Mouse (Mus musculus): Measurements from ENCODE around the gene Hddc3. TPM values are rescaled to one million over a fixed set of nuclear protein-coding genes. Genes with fewer than 3 reads are reported as not detected.
A peak's percentile ranks its signal among the peaks of the same experiment; 100 is the strongest.
"Not testable (repeated sequence)": the region's sequence is repeated elsewhere in the genome, so short reads cannot be mapped to it uniquely, and the experiment has no call there.

Gene Hddc3
- total RNA-seq (2014; fragmentation: Nextera tagmentation) = 13.2 and 17.8 TPM in 2 replicates
- total RNA-seq (2017) = 10.9 and 40.6 TPM in 2 replicates

- peak; percentile 67 for ATAC-seq (replicated peaks; ENCODE audit: low FRiP score, low TSS enrichment, poor library complexity, severe bottlenecking)
Measured at GRCm38 (mm10) chr7:80342858-80343257, at the start of gene Hddc3. TSS of gene Hddc3 (plus strand) at chr7:80343104.

- peak; percentile 98 for ATAC-seq (replicated peaks; ENCODE audit: low FRiP score, low TSS enrichment, poor library complexity, severe bottlenecking)
Measured at GRCm38 (mm10) chr7:80294062-80294763, 48.7 kb upstream of the Hddc3 start, which contains the start of gene Prc1. TSS of gene Prc1 (plus strand) at chr7:80294450.

- ATAC-seq (replicated peaks; ENCODE audit: low FRiP score, low TSS enrichment, poor library complexity, severe bottlenecking) = no peak
Measured at GRCm38 (mm10) chr7:80294764-80295648, 47.9 kb upstream of the Hddc3 start.

GRCm38 (mm10) chr7:80296462-80296861 lies 46.4 kb upstream of the Hddc3 start:
- ATAC-seq (replicated peaks; ENCODE audit: low FRiP score, low TSS enrichment, poor library complexity, severe bottlenecking) = no peak

- no peak for ATAC-seq (replicated peaks; ENCODE audit: low FRiP score, low TSS enrichment, poor library complexity, severe bottlenecking)
Measured at GRCm38 (mm10) chr7:80297041-80297440, 45.9 kb upstream of the Hddc3 start.

- no peak for ATAC-seq (replicated peaks; ENCODE audit: low FRiP score, low TSS enrichment, poor library complexity, severe bottlenecking)
Measured at GRCm38 (mm10) chr7:80298754-80299153, 44.1 kb upstream of the Hddc3 start.

- ATAC-seq (replicated peaks; ENCODE audit: low FRiP score, low TSS enrichment, poor library complexity, severe bottlenecking) = no peak
Measured at GRCm38 (mm10) chr7:80299568-80299967, 43.3 kb upstream of the Hddc3 start.

GRCm38 (mm10) chr7:80301522-80301921 lies 41.4 kb upstream of the Hddc3 start:
- no peak for ATAC-seq (replicated peaks; ENCODE audit: low FRiP score, low TSS enrichment, poor library complexity, severe bottlenecking)

GRCm38 (mm10) chr7:80307766-80308165 lies 35.1 kb upstream of the Hddc3 start:
- ATAC-seq (replicated peaks; ENCODE audit: low FRiP score, low TSS enrichment, poor library complexity, severe bottlenecking) = no peak

- ATAC-seq (replicated peaks; ENCODE audit: low FRiP score, low TSS enrichment, poor library complexity, severe bottlenecking) = no peak
Measured at GRCm38 (mm10) chr7:80310771-80311170, 32.1 kb upstream of the Hddc3 start.

GRCm38 (mm10) chr7:80315733-80316132 lies 27.2 kb upstream of the Hddc3 start:
- ATAC-seq (replicated peaks; ENCODE audit: low FRiP score, low TSS enrichment, poor library complexity, severe bottlenecking) = no peak

- ATAC-seq (replicated peaks; ENCODE audit: low FRiP score, low TSS enrichment, poor library complexity, severe bottlenecking) = peak; percentile 51
Measured at GRCm38 (mm10) chr7:80317439-80318115, 25.3 kb upstream of the Hddc3 start.

- no peak for ATAC-seq (replicated peaks; ENCODE audit: low FRiP score, low TSS enrichment, poor library complexity, severe bottlenecking)
Measured at GRCm38 (mm10) chr7:80318670-80319069, 24.2 kb upstream of the Hddc3 start.

- ATAC-seq (replicated peaks; ENCODE audit: low FRiP score, low TSS enrichment, poor library complexity, severe bottlenecking) = no peak
Measured at GRCm38 (mm10) chr7:80319846-80320496, 22.9 kb upstream of the Hddc3 start.

GRCm38 (mm10) chr7:80323336-80323735 lies 19.6 kb upstream of the Hddc3 start:
- no peak for ATAC-seq (replicated peaks; ENCODE audit: low FRiP score, low TSS enrichment, poor library complexity, severe bottlenecking)

- ATAC-seq (replicated peaks; ENCODE audit: low FRiP score, low TSS enrichment, poor library complexity, severe bottlenecking) = peak; percentile 93
Measured at GRCm38 (mm10) chr7:80324043-80324815, 18.7 kb upstream of the Hddc3 start, which contains the start of gene Rccd1. TSS of gene Rccd1 (minus strand) at chr7:80324454.

GRCm38 (mm10) chr7:80324816-80325119 lies 18.1 kb upstream of the Hddc3 start:
- ATAC-seq (replicated peaks; ENCODE audit: low FRiP score, low TSS enrichment, poor library complexity, severe bottlenecking) = not testable (repeated sequence)

GRCm38 (mm10) chr7:80325292-80325868 lies 17.5 kb upstream of the Hddc3 start:
- ATAC-seq (replicated peaks; ENCODE audit: low FRiP score, low TSS enrichment, poor library complexity, severe bottlenecking) = no peak

Measured in megakaryocyte-erythroid progenitor cell, adult 5-6 weeks (primary cell).